ENCODE assay signal across 23 mouse cellular contexts in the genomic region with DNA sequence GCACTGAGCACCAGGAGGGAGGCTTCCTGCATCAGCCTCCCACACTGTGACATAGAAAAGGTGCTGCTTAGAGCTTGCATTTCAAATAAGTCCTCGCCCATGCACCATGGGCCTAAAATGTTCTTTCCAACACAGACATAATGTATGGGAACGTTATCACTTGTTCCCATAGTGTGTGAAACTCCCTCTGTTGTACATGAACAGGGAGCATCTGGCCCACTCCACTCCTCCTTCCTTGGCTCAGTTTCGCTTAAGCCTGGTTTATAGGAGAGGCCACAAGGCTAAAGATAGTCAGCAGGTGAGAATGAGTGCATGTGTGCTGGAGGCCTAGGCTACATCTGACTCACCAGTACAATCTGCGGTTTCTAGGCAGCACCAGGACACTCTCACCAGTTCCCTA.
DNase-seq lines count a peak whose midpoint lies in the region; ATAC-seq and TF ChIP-seq lines count a peak whose summit lies in the region.
"Had no signal": no experiment of that assay in that cellular context is flagged by ENCODE, and none has a peak within 500 bp of the region (broad histone marks: within the 10 kb centered on the region; RNA-seq: fewer than 3 reads in every experiment).

No protein-coding gene starts in this region.

- no peak overlapping the region for H3K9ac ChIP-seq in forebrain, embryonic 12.5 days
- H3K9ac ChIP-seq in forebrain, postnatal 0 days, result no peak overlapping the region
- H3K9ac ChIP-seq: embryonic facial prominence, embryonic 13.5 days; intestine, embryonic 15.5 days; limb, embryonic 15.5 days; liver, embryonic 14.5 days; lung, embryonic 14.5 days; midbrain, embryonic 12.5 days had no signal

- no peak for DNase-seq in forebrain, postnatal 0 days
- DNase-seq in layer of hippocampus, adult 9-11 months, result peak; percentile 35
- DNase-seq in layer of hippocampus, postnatal 36 days, result no peak
- DNase-seq in right cerebral cortex, postnatal 25 days, result peak; percentile 47
- DNase-seq in right cerebral cortex, postnatal 14 days, result no peak
- DNase-seq in yolk sac, embryonic 10.5 days (ENCODE audit: low spot score), result no peak
- DNase-seq in gastrocnemius, postnatal 25 days, result no peak
- DNase-seq: cerebellum, adult 8-10 months; cerebellum, postnatal 36 days; embryo, embryonic 11 days; gastrocnemius, postnatal 36 days; heart, postnatal 4 days; kidney, adult 8-10 months; kidney, postnatal 14 days; lung, embryonic 14.5 days had no signal

- H3K4me2 ChIP-seq in forebrain, embryonic 12.5 days, result no peak overlapping the region
- H3K4me2 ChIP-seq in forebrain, postnatal 0 days (ENCODE audit: low read depth), result no peak overlapping the region
- H3K4me2 ChIP-seq: embryonic facial prominence, embryonic 13.5 days; intestine, embryonic 15.5 days; limb, embryonic 15.5 days; lung, embryonic 14.5 days; midbrain, embryonic 12.5 days had no signal

- H3K27ac ChIP-seq in forebrain, embryonic 12.5 days, result peak overlapping the region; percentile 51
- H3K27ac ChIP-seq in forebrain, postnatal 0 days (ENCODE audit: low read depth, low read length), result no peak overlapping the region
- H3K27ac ChIP-seq: embryonic facial prominence, embryonic 13.5 days; intestine, embryonic 15.5 days; limb, embryonic 15.5 days; liver, embryonic 14.5 days; midbrain, embryonic 12.5 days had no signal

- WGBS in forebrain, embryonic 12.5 days, result 85% methylated on average over 4 of the region's 4 CpGs
- 80% methylated on average over 4 of the region's 4 CpGs for WGBS in forebrain, postnatal 0 days

- no peak overlapping the region for H3K4me3 ChIP-seq in forebrain, embryonic 12.5 days (replicated peaks)
- no peak overlapping the region for H3K4me3 ChIP-seq in forebrain, postnatal 0 days (ENCODE audit: low read depth, low read length)
- H3K4me3 ChIP-seq: embryonic facial prominence, embryonic 13.5 days; erythroblast, embryonic 14.5 days; intestine, embryonic 15.5 days; layer of hippocampus, adult 2 months; limb, embryonic 15.5 days; midbrain, embryonic 12.5 days had no signal

- TF ChIP-seq CTCF in forebrain, postnatal 0 days (IDR thresholded peaks at IDR 0.05; ENCODE audit: low read depth), result no peak

- no peaks in the 10 kb centered on the region for H3K9me3 ChIP-seq in forebrain, embryonic 12.5 days
- no peaks in the 10 kb centered on the region for H3K9me3 ChIP-seq in forebrain, postnatal 0 days (ENCODE audit: low read length)
- H3K9me3 ChIP-seq: embryonic facial prominence, embryonic 13.5 days; intestine, embryonic 15.5 days; limb, embryonic 15.5 days; midbrain, embryonic 12.5 days had no signal

- ATAC-seq in forebrain, embryonic 12.5 days (ENCODE audit: low FRiP score), result no peak
- no peak for ATAC-seq in forebrain, postnatal 0 days
- ATAC-seq: intestine, embryonic 15.5 days had no signal

- peaks cover 18% of the 10 kb centered on the region; the same call in 1 of the 2 replicates for H3K36me3 ChIP-seq in forebrain, embryonic 12.5 days (replicated peaks)
- peaks cover 13% of the 10 kb centered on the region for H3K36me3 ChIP-seq in forebrain, postnatal 0 days (ENCODE audit: insufficient read depth)
- H3K36me3 ChIP-seq: intestine, embryonic 15.5 days had no signal

- peaks cover 23% of the 10 kb centered on the region for H3K4me1 ChIP-seq in forebrain, embryonic 12.5 days
- H3K4me1 ChIP-seq in forebrain, postnatal 0 days (ENCODE audit: insufficient read depth), result peaks cover 7% of the 10 kb centered on the region; the same call in 1 of the 2 replicates

- H3K27me3 ChIP-seq in forebrain, embryonic 12.5 days, result no peaks in the 10 kb centered on the region
- no peaks in the 10 kb centered on the region for H3K27me3 ChIP-seq in forebrain, postnatal 0 days (ENCODE audit: insufficient read depth, low read length)
- H3K27me3 ChIP-seq: embryonic facial prominence, embryonic 13.5 days; intestine, embryonic 15.5 days; limb, embryonic 15.5 days; midbrain, embryonic 12.5 days had no signal

Comparison
In these comparisons a context has a peak if more than half of its experiments do, and no peak if none do; other contexts are left out.
1. DNase-seq: peak in layer of hippocampus, adult 9-11 months (single experiment) and right cerebral cortex, postnatal 25 days (single experiment); none in forebrain, postnatal 0 days (single experiment), layer of hippocampus, postnatal 36 days (0 of 2), right cerebral cortex, postnatal 14 days (single experiment), yolk sac, embryonic 10.5 days (single experiment) and gastrocnemius, postnatal 25 days (single experiment).